ENCODE assay signal across 9 mouse cellular contexts in the genomic region with DNA sequence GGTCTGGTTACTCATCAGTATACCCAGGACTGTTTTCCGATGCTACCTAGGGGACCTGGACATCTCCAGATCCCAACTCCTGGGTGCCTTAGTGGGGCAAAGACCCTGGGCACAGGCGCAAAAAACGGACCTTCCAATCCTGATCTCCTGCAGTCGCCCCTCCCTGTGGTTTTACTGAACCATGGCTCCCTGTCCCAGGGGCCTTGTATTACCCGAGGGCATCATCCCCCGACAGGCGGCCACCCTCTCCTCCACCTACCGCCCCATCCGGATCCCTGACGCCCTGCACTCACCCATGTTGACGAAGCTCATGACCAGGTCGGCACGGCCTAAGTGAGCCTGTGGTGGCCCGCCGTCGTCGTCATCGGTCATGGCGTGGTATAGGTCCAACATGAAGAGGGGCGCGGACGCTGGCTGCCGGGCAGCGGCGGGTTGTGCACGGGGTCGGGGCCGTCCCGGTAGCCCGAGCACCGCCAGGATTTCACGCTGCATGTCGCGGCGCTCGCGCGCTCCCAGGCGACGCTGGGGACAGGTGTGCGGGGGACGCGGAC. TPM values are rescaled to one million over a fixed set of nuclear protein-coding genes. Genes with fewer than 3 reads are reported as not detected.
DNase-seq lines count a peak whose midpoint lies in the region; ATAC-seq and TF ChIP-seq lines count a peak whose summit lies in the region.
"Had no signal": no experiment of that assay in that cellular context is flagged by ENCODE, and none has a peak within 500 bp of the region (broad histone marks: within the 10 kb centered on the region; RNA-seq: fewer than 3 reads in every experiment).

No protein-coding gene starts in this region.

- peak overlapping the region; percentile 93 for H3K4me2 ChIP-seq in heart, embryonic 14.5 days (ENCODE audit: low read length)
- peak overlapping the region; percentile 84 for H3K4me2 ChIP-seq in hindbrain, embryonic 14.5 days (replicated peaks)
- peak overlapping the region; percentile 88 for H3K4me2 ChIP-seq in midbrain, embryonic 13.5 days (replicated peaks)

- H3K36me3 ChIP-seq in heart, embryonic 14.5 days (ENCODE audit: control insufficient read depth, insufficient read depth, low read length) = no peaks in the 10 kb centered on the region
- H3K36me3 ChIP-seq in hindbrain, embryonic 14.5 days (replicated peaks; ENCODE audit: control insufficient read depth, insufficient read depth) = peaks cover 5% of the 10 kb centered on the region; the same call in 1 of the 2 replicates
- peaks cover 7% of the 10 kb centered on the region for H3K36me3 ChIP-seq in midbrain, embryonic 13.5 days

- TF ChIP-seq POLR2A in bone marrow, adult 2 months (IDR thresholded peaks at IDR 0.05; ENCODE audit: borderline replicate concordance, control insufficient read depth, low read depth, low read length) = no peak

- 0 out of 2 replicates have a peak, but pooled peaks have one; percentile 8 for ATAC-seq in heart, embryonic 14.5 days (ENCODE audit: insufficient number of reproducible peaks, insufficient read depth, low FRiP score, low read depth)
- ATAC-seq in hindbrain, embryonic 14.5 days (ENCODE audit: low FRiP score) = peak; percentile 35
- ATAC-seq in midbrain, embryonic 13.5 days = peak; percentile 32

- no peaks in the 10 kb centered on the region for H3K9me3 ChIP-seq in heart, embryonic 14.5 days (ENCODE audit: control insufficient read depth, low read length)
- no peaks in the 10 kb centered on the region for H3K9me3 ChIP-seq in hindbrain, embryonic 14.5 days (ENCODE audit: control insufficient read depth, low read length)
- H3K9me3 ChIP-seq in midbrain, embryonic 13.5 days = no peaks in the 10 kb centered on the region

- peak overlapping the region; percentile 56 for H3K9ac ChIP-seq in heart, embryonic 14.5 days (ENCODE audit: low read length)
- peak overlapping the region; percentile 49 for H3K9ac ChIP-seq in hindbrain, embryonic 14.5 days
- H3K9ac ChIP-seq in midbrain, embryonic 13.5 days (replicated peaks) = peak overlapping the region; percentile 55; the same call in 1 of the 2 replicates

- H3K27me3 ChIP-seq in heart, embryonic 14.5 days (ENCODE audit: control insufficient read depth, insufficient read depth, low read length) = peaks cover 36% of the 10 kb centered on the region
- peaks cover 41% of the 10 kb centered on the region for H3K27me3 ChIP-seq in hindbrain, embryonic 14.5 days (ENCODE audit: control insufficient read depth, insufficient read depth, low read length)
- H3K27me3 ChIP-seq in midbrain, embryonic 13.5 days = peaks cover 51% of the 10 kb centered on the region

- no peak overlapping the region for H3K27ac ChIP-seq in heart, embryonic 14.5 days (replicated peaks in 1 of 2; ENCODE audit: control insufficient read depth in 1 of 2, insufficient read depth in 1 of 2, low read depth in 2 of 2, low read length in 2 of 2)
- H3K27ac ChIP-seq in bone marrow, adult 2 months (ENCODE audit: control insufficient read depth, insufficient read depth, low read depth, low read length, poor library complexity) = no peak overlapping the region
- H3K27ac ChIP-seq in hindbrain, embryonic 14.5 days = no peak overlapping the region
- H3K27ac ChIP-seq in midbrain, embryonic 13.5 days = no peak overlapping the region

- 2% methylated on average over 43 of the region's 43 CpGs for WGBS in heart, embryonic 14.5 days
- 6% methylated on average over 43 of the region's 43 CpGs for WGBS in bone marrow, adult 2 months
- WGBS in hindbrain, embryonic 14.5 days = 3% methylated on average over 43 of the region's 43 CpGs
- WGBS in midbrain, embryonic 13.5 days = 3% methylated on average over 43 of the region's 43 CpGs

- no peak for DNase-seq in heart, postnatal 25 days (ENCODE audit: low spot score)
- no peak for DNase-seq in hindbrain, embryonic 14.5 days (ENCODE audit: low spot score)
- no peak for DNase-seq in adrenal gland, postnatal 4 days (ENCODE audit: low spot score in 2 of 2)
- no peak for DNase-seq in cerebellum, adult 11 months
- DNase-seq in right cerebral cortex, postnatal 25 days = no peak

- intact Hi-C loops in heart, postnatal 25 days (cut with DNase I) = loop anchor here (5.0 kb wide), 1 partner anchor 35 kb away; no protein-coding TSS in a partner anchor

- peaks cover 2 to 4% of the 10 kb centered on the region in 2 experiments; a peak in 1 of 4 replicates for H3K4me1 ChIP-seq in heart, embryonic 14.5 days (ENCODE audit: control insufficient read depth in 2 of 2, insufficient read depth in 2 of 2, low read length in 2 of 2)
- peaks cover 2% of the 10 kb centered on the region; the same call in 1 of the 2 replicates for H3K4me1 ChIP-seq in bone marrow, adult 2 months (ENCODE audit: control insufficient read depth, insufficient read depth, low read length)
- peaks cover 10% of the 10 kb centered on the region; the same call in 1 of the 2 replicates for H3K4me1 ChIP-seq in hindbrain, embryonic 14.5 days (replicated peaks; ENCODE audit: control insufficient read depth, insufficient read depth, low read length)
- H3K4me1 ChIP-seq in midbrain, embryonic 13.5 days (replicated peaks) = peaks cover 17% of the 10 kb centered on the region

- peak overlapping the region; percentile 48 to 56 for H3K4me3 ChIP-seq in heart, embryonic 14.5 days (ENCODE audit: control insufficient read depth in 1 of 2, insufficient read depth in 1 of 2, low read depth in 1 of 2, low read length in 2 of 2)
- peak overlapping the region; percentile 74 for H3K4me3 ChIP-seq in bone marrow, adult 2 months (replicated peaks; ENCODE audit: control insufficient read depth, low read depth, low read length)
- peak overlapping the region; percentile 45 for H3K4me3 ChIP-seq in hindbrain, embryonic 14.5 days (replicated peaks; ENCODE audit: low read length)
- peak overlapping the region; percentile 52 for H3K4me3 ChIP-seq in midbrain, embryonic 13.5 days (replicated peaks)

- no peak for TF ChIP-seq CTCF in bone marrow, adult 2 months (IDR thresholded peaks at IDR 0.05; ENCODE audit: control insufficient read depth, insufficient read depth, low read length)

RNA-seq across cellular contexts. Expression of a gene that starts 0.9 kb away (rescaled TPM):
- not detected in 2 replicates for polyA plus RNA-seq in heart, embryonic 14.5 days (2014; fragmentation: Nextera tagmentation; extraction: Ambion mirVana)
- under 1 TPM in 1 of 2 experiments, not detected in 1; 0.18 TPM for total RNA-seq in heart, postnatal 25 days (2021)
- polyA plus RNA-seq in bone marrow, adult 2 months (2011; ENCODE audit: insufficient read depth, insufficient read length, low replicate concordance, missing spikeins) = not detected in 2 replicates
- 0.25 and 0.34 TPM in 2 replicates for polyA plus RNA-seq in hindbrain, embryonic 14.5 days (2014; fragmentation: Nextera tagmentation; extraction: Ambion mirVana)
- polyA plus RNA-seq in midbrain, embryonic 13.5 days (2015; fragmentation: Nextera tagmentation; extraction: Ambion mirVana) = 0.13 TPM in 1 of 2 replicates, not detected in the other
- total RNA-seq in adrenal gland, postnatal 4 days (2021) = not detected
- polyA plus RNA-seq: Patski had no signal

RNA-seq across cellular contexts. Expression of a gene that starts 18.7 kb away (rescaled TPM):
- polyA plus RNA-seq in heart, embryonic 14.5 days (2014; fragmentation: Nextera tagmentation; extraction: Ambion mirVana) = not detected in 2 replicates
- not detected for total RNA-seq in heart, postnatal 25 days (2021)
- polyA plus RNA-seq in bone marrow, adult 2 months (2011; ENCODE audit: insufficient read depth, insufficient read length, low replicate concordance, missing spikeins) = not detected in 2 replicates
- 0.15 TPM in 1 of 2 replicates, not detected in the other for polyA plus RNA-seq in hindbrain, embryonic 14.5 days (2014; fragmentation: Nextera tagmentation; extraction: Ambion mirVana)
- not detected in 2 replicates for polyA plus RNA-seq in midbrain, embryonic 13.5 days (2015; fragmentation: Nextera tagmentation; extraction: Ambion mirVana)
- not detected for total RNA-seq in adrenal gland, postnatal 4 days (2021)
- polyA plus RNA-seq: Patski had no signal
